Mouse (Mus musculus) heart, adult 9 months (tissue): ENCODE data around the gene Srp72.
A peak's percentile ranks its signal among the peaks of the same experiment; 100 is the strongest.
"Not testable (repeated sequence)": the region's sequence is repeated elsewhere in the genome, so short reads cannot be mapped to it uniquely, and the experiment has no call there.

Experiments used
- DNase-seq, 2 experiments: peaks; one replicate each; pipeline ENCODE4 v3.0.0; 2022; ENCODE audit warnings: low spot score in 2 of 2

The Srp72 gene

DNA sequence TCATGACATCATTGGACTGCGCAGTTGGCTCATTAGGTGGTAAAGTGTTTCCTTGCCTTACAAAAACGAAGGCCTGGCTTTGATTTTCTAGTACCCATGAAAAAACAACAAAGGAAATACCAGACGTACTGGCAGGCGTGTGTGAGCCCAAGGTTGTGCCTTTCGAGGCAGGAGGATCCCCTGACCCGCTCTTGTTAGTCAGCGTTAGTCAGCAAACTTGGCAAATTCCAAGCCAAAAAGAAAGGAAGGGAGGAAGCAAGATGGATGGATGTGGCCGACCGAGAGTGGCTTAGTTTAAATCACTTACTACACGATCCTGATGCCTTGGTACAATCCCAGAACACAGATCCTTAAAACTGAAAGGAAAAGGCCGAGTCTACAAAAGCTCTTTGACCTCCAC is 11.9 kb upstream of the Srp72 start:
- DNase-seq, result no peak

DNA sequence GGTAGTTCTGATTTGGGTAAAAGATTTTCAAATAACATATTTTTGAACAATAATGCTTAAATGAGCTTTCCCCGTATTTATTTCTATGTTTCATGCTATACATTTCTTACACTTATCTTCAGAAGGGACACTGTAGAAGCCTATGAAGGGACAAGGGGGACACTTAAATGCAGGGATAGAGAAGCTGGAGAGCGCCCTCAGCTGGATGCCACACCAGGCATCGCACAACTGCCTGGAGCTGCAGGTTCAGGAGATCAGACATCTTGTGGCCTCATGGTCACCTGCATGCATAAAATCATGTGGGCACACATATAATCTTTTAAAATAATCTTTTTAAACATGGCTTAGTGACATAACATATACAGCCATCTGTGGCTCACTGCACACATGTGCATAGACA is 9.8 kb upstream of the Srp72 start:
- no peak for DNase-seq

DNA sequence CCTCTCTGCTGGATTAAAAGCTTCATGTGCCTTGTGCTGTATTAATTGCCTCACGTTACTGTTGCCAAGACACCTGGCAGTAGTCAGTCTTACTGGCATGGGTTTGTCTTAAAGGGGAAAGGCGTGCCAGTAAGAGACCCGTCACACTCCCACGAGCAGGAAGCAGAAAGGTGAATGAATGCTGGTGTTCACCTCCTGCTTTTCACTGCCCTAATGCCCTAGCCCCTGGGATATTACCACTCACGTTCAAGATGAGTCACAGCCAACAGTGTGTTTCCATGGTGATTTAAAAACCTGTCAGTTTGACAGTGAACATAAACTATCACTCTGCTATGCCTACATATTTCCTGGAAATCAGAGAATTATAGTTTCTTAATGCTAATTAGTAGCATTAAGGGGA is 5.2 kb upstream of the Srp72 start:
- DNase-seq, result no peak

- DNase-seq, result not testable (repeated sequence)
Observed at GRCm38 (mm10) chr5:76971115-76971514, 3.4 kb upstream of the Srp72 start.

- no peak for DNase-seq
Observed at GRCm38 (mm10) chr5:76973488-76973887, 995 bp upstream of the Srp72 start.

DNA sequence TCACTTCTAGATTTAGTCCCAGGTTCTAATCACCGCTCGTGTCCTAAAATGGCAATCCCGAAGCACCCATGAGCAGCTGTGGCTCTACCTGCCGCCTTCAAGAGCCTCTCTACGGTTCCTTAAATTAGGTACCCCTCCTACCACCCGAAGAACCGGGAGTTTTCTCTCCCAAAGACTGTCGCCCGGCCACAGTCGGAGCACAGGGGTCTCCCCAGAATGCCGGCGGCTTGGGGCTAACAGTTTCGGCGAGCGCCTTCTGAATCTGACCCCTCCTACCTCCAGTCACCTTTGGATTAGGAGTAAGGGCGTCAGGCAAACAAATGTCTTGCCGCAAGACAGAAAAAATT is 303 bp upstream of the Srp72 start:
- no peak for DNase-seq

DNA sequence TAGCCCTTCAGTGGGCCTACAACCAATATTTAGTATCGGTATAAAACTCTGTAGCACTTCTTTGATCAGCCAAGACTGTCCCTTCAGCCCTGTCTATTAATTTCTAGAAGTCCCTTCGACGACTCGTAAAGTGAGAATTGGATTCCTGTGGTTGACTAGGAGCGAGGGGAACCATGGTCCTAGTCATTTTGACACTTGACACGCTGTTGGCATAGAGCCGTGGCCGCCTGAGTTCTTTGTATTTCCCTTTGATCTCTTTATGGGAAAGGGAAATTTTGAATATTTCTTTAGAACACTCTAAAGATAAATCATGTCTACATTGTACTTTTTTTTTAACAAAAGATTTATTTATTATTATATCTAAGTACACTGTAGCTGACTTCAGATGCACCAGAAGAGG is 1.3 kb downstream of the Srp72 start:
- DNase-seq, result no peak

- DNase-seq, result no peak
Observed at GRCm38 (mm10) chr5:76984015-76984414, 9.5 kb downstream of the Srp72 start.

DNA sequence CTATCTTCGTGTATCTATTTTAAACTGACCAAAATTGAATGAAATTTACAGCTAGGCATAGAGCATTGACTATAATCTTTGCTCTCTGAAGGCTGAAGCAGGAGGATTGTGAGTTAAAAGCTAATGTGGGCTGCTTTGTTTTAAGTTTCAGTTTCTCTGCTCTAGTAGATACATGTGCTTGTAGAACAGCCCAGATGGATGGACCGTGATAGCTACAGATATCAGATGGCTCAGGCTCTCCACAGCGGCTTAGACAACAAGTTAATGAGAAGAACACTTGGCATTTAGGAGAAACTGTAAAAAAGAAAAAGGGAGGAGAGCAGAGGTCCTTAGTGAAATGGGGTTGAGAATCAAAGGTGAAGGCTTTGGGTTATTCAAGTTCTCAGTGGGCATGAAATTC is 16.3 kb downstream of the Srp72 start:
- no peak for DNase-seq

GRCm38 (mm10) chr5:76993174-76993814 is 18.8 kb downstream of the Srp72 start:
- no peak for DNase-seq

DNA sequence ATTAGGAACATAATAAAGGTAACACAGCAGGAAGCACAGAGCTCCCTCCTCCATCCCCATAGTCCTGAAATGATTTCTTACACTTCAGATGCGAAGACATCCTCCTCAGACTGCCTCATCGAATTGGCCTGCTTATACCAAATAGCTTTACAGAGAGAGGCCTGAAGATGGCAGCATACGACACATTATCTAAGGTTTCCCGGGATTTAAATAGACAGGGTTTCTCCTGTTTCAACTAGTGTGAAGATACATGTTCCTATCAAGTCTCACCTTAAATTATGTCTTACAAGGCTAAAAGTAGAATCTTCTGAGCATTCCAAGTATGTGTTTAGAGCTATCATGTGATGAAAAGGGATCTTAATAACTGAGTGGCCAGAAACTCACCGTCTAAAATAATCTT is 23.9 kb downstream of the Srp72 start:
- DNase-seq, result no peak

- DNase-seq, result no peak
Observed at GRCm38 (mm10) chr5:77001192-77001591, 26.7 kb downstream of the Srp72 start.

- DNase-seq, result no peak
Observed at GRCm38 (mm10) chr5:77004051-77004821, 29.8 kb downstream of the Srp72 start, which contains the start of gene Arl9. Gene Arl9 (plus strand): TSS chr5:77004055.

- DNase-seq, result no peak
Observed at GRCm38 (mm10) chr5:77010352-77010751, 35.9 kb downstream of the Srp72 start.

DNA sequence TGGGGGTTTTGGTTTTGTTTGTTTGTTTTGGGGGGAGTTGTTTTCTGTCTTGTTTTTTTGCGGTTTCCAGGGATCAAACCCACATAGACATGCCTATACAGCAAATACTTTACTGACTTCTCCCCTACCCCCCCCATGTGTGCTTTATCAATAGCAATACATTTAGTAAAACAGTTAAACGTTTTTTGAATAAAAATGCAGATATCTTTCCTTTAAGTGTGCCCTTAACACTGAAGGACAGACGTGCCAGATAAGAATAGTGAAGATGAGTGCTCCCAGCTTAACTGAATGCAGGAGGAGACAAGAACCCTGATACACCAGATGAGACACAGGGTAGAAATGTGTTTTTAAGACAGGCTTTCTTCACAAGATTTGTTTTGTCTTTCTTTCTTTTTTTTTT is 36.6 kb downstream of the Srp72 start:
- DNase-seq, result no peak

- DNase-seq, result no peak
Observed at GRCm38 (mm10) chr5:77013171-77013570, 38.7 kb downstream of the Srp72 start.

DNA sequence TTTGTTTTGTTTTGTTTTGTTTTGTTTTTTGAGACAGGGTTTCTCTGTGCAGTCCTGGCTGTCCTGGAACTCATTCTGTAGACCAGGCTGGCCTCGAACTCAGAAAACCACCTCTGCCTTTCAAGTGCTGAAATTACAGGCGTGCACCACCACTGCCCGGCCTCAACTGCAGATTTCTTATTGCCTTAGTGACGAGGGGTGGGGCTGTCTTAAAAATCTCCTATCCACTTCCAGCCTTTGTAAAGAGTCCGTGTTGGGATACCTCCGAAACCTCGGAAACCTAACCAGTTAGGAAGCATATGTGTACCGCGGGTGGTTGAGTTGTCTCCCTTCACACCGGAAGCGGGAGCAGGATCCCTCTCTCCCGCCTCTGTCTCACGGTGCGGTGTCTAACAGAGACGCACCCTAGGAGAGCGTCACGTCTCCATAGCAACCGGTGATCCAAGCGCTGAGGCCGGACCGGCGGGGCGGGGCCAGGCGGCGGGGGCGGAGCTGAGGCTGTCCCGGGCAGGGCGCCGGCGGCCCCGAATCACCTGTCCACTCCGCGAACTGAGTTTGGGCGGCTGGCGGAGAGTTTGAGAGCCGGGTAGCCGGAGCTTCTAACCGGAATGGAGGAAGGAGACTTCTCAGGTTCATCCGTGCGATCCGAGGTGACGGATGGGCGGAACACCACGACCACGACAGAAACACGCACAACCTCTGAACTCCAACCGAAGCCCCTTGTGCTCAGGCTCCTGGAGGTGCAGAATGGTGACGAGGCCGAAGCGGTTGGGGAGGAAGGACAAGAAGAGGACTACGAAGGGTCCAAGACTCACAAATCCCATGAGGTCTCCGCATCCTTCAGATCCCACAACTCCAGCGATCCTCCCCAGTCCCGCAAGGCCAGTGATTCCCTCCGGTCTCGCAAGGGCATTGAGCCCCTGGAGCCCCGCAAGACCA is 41.3 kb downstream of the Srp72 start, which contains the start of gene Thegl:
Thegl (plus strand) TSS at position 480 of the 939 bp plus-strand sequence.
- DNase-seq, result peak; percentile 46 to 55

GRCm38 (mm10) chr5:77028034-77028433 is 53.6 kb downstream of the Srp72 start:
- DNase-seq, result no peak

DNA sequence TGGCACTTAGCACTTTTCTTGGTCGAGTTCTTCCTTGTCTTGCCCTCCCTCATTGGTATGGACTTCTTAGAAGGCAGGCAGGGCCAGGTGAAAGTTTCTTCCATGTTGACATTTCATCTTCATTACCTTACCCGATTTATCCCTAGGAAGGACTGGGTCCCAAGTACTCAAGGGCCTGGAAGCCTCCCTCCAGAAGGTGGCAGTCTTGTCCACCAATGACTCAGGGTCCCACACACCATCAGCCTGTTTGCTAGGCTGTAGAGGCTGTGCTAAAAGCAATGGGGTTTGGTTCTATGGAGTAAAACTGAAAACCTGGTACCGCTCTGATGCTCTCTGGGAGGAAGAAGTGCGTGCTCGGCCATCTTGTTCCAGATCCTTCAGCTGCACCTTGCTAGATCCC is 55.3 kb downstream of the Srp72 start:
- peak; percentile 17 to 29 for DNase-seq

DNA sequence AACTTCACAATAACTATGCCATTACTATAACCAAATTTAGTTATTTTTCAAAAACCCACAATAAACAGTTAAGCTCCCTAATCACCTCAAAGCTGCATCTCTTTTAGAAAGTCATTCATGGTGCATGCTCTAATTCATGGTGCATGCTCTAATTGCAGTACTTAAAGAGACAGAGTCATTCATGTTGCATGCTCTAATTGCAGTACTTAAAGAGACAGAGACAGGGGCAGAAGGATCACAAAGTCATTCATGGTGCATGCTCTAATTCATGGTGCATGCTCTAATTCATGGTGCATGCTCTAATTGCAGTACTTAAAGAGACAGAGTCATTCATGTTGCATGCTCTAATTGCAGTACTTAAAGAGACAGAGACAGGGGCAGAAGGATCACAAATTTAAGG is 60.6 kb downstream of the Srp72 start:
- DNase-seq, result not testable (repeated sequence)

DNA sequence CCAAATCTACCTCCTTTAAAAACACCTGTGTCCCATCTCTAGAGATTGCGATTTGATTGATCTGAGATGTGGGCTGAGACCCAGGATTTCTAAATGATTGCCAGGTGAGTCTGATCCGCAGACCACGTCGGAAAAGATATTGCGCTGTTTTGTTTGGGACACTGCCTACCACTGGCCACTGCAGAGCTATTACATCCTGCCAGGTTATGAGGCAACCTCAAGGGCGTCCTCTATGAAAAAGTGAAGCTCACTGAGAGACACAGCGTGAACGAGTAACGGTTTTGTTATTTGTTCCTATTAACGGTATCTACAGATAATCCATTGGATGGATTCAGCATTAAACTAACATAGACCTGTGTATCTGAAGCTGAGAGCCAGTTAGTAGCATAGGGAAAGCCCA is 64.0 kb downstream of the Srp72 start:
- DNase-seq, result no peak

- DNase-seq, result no peak
Observed at GRCm38 (mm10) chr5:77039391-77039790, 64.9 kb downstream of the Srp72 start.
